Mouse (Mus musculus) hindbrain, embryonic 10.5 days (tissue): ENCODE results near the gene Rsad2. TPM values are rescaled to one million over a fixed set of nuclear protein-coding genes. Genes with fewer than 3 reads are reported as not detected.

Source experiments
- DNase-seq: peaks from one replicate; pipeline ENCODE4 v3.0.0-alpha.2; 2017; ENCODE audit warnings: low spot score
- H3K27ac ChIP-seq: fragments of 300-500 bp; sonication (generic); 2 replicates; pipeline ENCODE4 v1.5.1; 2016; ENCODE audit warnings: mild to moderate bottlenecking, moderate library complexity
- H3K27me3 ChIP-seq: fragments of 300-500 bp; sonication (generic); 2 replicates; pipeline ENCODE4 v1.6.1; 2016; ENCODE audit warnings: mild to moderate bottlenecking; ENCODE audit not compliant: poor library complexity, insufficient read depth, severe bottlenecking
- H3K36me3 ChIP-seq: fragments of 300-500 bp; sonication (generic); 2 replicates; pipeline ENCODE4 v1.6.1; 2016; ENCODE audit warnings: mild to moderate bottlenecking, moderate library complexity
- H3K4me1 ChIP-seq: fragments of 300-500 bp; sonication (generic); replicated peaks from 2 replicates; pipeline ENCODE4 v1.6.1; 2016; ENCODE audit warnings: mild to moderate bottlenecking
- H3K4me3 ChIP-seq: fragments of 300-500 bp; sonication (generic); 2 replicates; pipeline ENCODE4 v1.5.1; 2016; ENCODE audit warnings: mild to moderate bottlenecking, moderate library complexity
- H3K9me3 ChIP-seq: fragments of 300-500 bp; sonication (generic); 2 replicates; pipeline ENCODE4 v1.6.1; 2016; ENCODE audit warnings: mild to moderate bottlenecking, moderate library complexity
- WGBS: fragments of 180-500 bp; shearing (Covaris S2); methylation state at CpG from one replicate; pipeline ENCODE4 v1.1.7; 2016; 5-methylcytosine and 5-hydroxymethylcytosine counted together
- polyA plus RNA-seq: library from polyadenylated mRNA; unstranded; fragments of >200 nt; fragmentation: Nextera tagmentation; extraction: Ambion mirVana; gene quantifications from 2 replicates; pipeline ENCODE4 v1.2.1, GENCODE M21; 2016

The Rsad2 gene
- polyA plus RNA-seq, 1 experiment from 2014 or later, result 0.30 TPM

- 89% methylated on average over 11 of the region's 11 CpGs for WGBS
- no peak overlapping the region for H3K27ac ChIP-seq
- peaks cover 19% of the 10 kb centered on the region for H3K4me1 ChIP-seq
- peaks cover 4% of the 10 kb centered on the region; the same call in 1 of the 2 replicates for H3K9me3 ChIP-seq
- no peak for DNase-seq
- H3K36me3 ChIP-seq, result peaks cover 67% of the 10 kb centered on the region
- H3K27me3 ChIP-seq, result no peaks in the 10 kb centered on the region
- H3K4me3 ChIP-seq, result no peak overlapping the region
Observed at GRCm38 (mm10) chr12:26404781-26405702, 51.2 kb downstream of the Rsad2 start.

DNA sequence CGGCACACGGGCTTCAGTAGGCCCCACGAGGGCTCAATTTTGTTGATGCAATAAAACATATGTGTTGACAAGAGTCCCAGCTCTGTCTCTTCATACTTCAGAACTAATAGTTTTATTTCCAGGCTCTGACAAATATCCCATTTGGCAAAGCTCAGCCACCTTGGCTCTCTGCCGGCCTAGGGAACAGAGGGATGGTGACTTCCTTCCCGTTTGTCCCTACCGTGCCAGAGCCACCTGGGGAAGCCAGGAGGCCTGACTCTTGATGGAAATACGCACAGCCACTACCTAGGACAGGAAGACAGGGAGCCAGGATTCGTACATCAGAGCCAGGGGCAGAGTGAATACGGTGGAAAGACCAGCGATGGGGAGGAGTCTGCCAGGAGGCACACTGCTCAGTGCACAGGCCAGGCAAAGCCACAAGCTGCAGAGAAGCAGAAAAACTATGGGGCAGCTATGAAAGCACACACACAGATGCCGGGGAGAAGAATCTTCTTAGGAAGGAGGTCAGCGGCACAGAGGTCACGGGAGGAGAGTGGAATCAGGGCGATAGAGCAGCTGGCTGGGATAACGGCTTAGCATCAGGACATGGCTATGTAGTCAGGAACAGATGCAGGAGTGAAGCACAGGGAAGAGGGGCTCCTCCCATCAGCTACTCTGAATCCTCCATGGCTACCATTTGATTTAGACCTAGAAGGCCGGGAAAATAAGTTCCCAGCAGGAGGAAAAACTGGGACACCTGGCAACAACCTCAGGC lies 52.7 kb downstream of the Rsad2 start:
- 88% methylated on average over 16 of the region's 16 CpGs for whole genome bisulfite sequencing
- Histone ChIP-seq H3K4me3 (no peak overlapping the region), H3K4me1 (peaks cover 13% of the 10 kb centered on the region), H3K36me3 (peaks cover 57% of the 10 kb centered on the region), H3K9me3 (peaks cover 4% of the 10 kb centered on the region; the same call in 1 of the 2 replicates), H3K27ac (no peak overlapping the region), H3K27me3 (no peaks in the 10 kb centered on the region)
- DNase-seq, result no peak

DNA sequence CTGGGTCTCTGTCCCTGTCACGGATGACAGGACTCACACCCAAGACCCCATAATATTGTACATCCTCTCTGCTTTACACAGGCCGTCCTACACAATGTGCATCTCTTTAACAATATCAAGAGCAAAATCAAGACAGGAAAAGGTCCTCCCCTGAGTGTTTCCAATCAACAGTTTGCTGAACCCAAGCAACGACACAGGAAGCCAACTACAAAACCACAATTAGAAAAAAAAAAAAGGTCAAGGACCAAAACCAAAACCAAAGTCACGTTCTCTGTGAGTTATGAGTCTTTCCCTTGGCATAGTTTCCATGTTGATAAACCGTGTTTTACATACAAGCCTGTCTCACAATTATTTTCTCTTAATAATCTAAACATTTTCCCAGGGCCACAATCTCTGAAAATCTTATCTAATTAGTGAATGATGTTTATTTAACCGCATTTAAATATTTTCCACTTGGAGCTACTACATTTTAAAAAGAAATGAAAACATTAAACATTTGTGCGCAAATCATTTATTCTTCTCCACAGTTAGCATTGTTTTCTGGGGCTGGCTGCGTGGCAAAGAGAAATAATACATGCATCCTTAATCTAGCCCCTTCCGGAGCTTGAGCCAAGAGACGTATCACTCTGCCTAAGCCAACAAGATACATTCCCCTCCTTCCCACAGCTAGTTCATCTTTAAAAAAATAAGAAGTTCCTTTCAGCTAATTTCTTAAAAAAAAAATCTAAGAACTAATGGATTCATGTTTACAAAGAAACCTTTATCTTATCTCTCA lies 54.4 kb downstream of the Rsad2 start:
- no peak overlapping the region for H3K27ac ChIP-seq
- WGBS, result 87% methylated on average over 10 of the region's 10 CpGs
- H3K4me3 ChIP-seq, result no peak overlapping the region
- H3K36me3 ChIP-seq, result peaks cover 44% of the 10 kb centered on the region
- H3K27me3 ChIP-seq, result no peaks in the 10 kb centered on the region
- peaks cover 4% of the 10 kb centered on the region; the same call in 1 of the 2 replicates for H3K9me3 ChIP-seq
- peaks cover 13% of the 10 kb centered on the region; the same call in 1 of the 2 replicates for H3K4me1 ChIP-seq
- no peak for DNase-seq

DNA sequence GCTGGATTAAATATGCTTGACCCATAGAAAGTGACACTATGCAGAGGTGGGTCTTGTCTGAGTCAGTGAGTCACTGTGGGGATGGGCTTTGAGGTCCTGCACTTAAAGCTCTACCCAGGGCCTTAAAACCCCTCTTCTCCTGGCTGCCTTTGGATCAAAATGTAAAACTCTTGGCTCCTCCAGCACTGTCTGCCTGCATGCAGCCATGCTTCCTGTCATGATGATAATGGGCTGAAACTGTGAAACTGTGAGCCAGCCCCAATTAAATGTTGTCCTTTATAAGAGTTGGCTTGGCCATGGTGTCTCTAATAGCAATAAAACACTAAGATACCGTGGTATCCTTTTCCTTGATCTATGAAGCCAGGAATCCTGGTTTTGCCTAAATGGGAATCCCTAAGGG lies 55.0 kb downstream of the Rsad2 start:
- H3K4me1 ChIP-seq, result peaks cover 13% of the 10 kb centered on the region; the same call in 1 of the 2 replicates
- no peak for DNase-seq
- peaks cover 47% of the 10 kb centered on the region for H3K36me3 ChIP-seq
- peaks cover 4% of the 10 kb centered on the region; the same call in 1 of the 2 replicates for H3K9me3 ChIP-seq
- no peak overlapping the region for H3K27ac ChIP-seq
- 93% methylated on average over 1 of the region's 1 CpGs for WGBS
- H3K27me3 ChIP-seq, result no peaks in the 10 kb centered on the region
- H3K4me3 ChIP-seq, result no peak overlapping the region

DNA sequence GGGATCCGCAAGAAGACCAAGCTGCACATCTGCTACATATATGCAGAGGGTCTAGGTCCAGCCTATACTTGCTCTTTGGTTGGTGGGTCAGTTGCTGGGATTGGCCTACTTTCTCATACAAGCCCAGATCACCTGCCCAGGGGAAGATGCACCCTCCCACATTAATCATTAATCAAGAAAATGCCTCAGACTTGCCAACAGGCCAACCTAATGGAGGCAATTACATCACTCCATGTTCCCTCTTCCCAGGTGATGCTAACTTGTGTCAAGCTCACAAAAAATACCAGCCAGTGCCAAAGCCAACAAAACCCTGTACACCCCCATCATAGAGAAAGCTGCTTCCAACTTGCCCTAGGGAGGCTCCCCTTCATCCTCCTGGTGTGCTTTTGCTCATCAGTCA lies 55.5 kb downstream of the Rsad2 start:
- H3K27ac ChIP-seq, result no peak overlapping the region
- H3K4me1 ChIP-seq, result peaks cover 14% of the 10 kb centered on the region; the same call in 1 of the 2 replicates
- 96% methylated on average over 1 of the region's 1 CpGs for WGBS
- no peak for DNase-seq
- H3K27me3 ChIP-seq, result no peaks in the 10 kb centered on the region
- no peak overlapping the region for H3K4me3 ChIP-seq
- H3K9me3 ChIP-seq, result peaks cover 4% of the 10 kb centered on the region; the same call in 1 of the 2 replicates
- H3K36me3 ChIP-seq, result peaks cover 47% of the 10 kb centered on the region

- Histone ChIP-seq H3K9me3 (peaks cover 4% of the 10 kb centered on the region; the same call in 1 of the 2 replicates), H3K27ac (no peak overlapping the region), H3K4me1 (peaks cover 20% of the 10 kb centered on the region), H3K27me3 (no peaks in the 10 kb centered on the region), H3K4me3 (no peak overlapping the region), H3K36me3 (peaks cover 33% of the 10 kb centered on the region)
- WGBS, result 85% methylated on average over 6 of the region's 6 CpGs
- DNase-seq, result no peak
Observed at GRCm38 (mm10) chr12:26399391-26399790, 56.9 kb downstream of the Rsad2 start.

DNA sequence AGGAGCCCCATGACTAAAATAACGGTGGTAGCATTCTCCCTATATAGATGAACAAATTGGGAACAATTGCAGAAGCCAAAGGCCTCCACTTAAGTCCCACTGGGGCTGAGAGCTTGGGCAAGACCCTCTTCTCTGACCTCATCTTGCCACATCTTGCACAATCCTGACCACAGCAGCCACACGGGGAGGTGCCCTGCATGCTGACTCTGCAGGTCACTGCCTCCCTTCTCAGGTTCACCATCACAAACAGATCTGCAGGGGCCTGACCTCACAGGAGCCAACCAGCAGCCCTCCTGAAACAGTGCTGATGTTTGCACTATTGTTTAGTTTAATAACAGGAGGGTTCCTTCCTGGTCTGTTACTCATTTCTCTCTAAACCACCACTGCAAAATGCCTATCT lies 57.7 kb downstream of the Rsad2 start:
- Histone ChIP-seq H3K27me3 (no peaks in the 10 kb centered on the region), H3K27ac (no peak overlapping the region), H3K9me3 (peaks cover 4% of the 10 kb centered on the region; the same call in 1 of the 2 replicates), H3K4me3 (no peak overlapping the region), H3K36me3 (peaks cover 26% of the 10 kb centered on the region), H3K4me1 (peaks cover 23% of the 10 kb centered on the region)
- WGBS, result 63% methylated on average over 2 of the region's 2 CpGs
- DNase-seq, result peak; percentile 14

GRCm38 (mm10) chr12:26394485-26395470 lies 61.5 kb downstream of the Rsad2 start:
- 78% methylated on average over 13 of the region's 13 CpGs for WGBS
- H3K4me3 ChIP-seq, result no peak overlapping the region
- H3K36me3 ChIP-seq, result peaks cover 16% of the 10 kb centered on the region
- peak; percentile 20 for DNase-seq
- H3K27ac ChIP-seq, result 0 out of 2 replicates have a peak overlapping the region, but pooled peaks have one; percentile 46
- no peaks in the 10 kb centered on the region for H3K27me3 ChIP-seq
- H3K4me1 ChIP-seq, result peaks cover 20% of the 10 kb centered on the region
- no peaks in the 10 kb centered on the region for H3K9me3 ChIP-seq

GRCm38 (mm10) chr12:26393291-26393690 lies 63.0 kb downstream of the Rsad2 start:
- DNase-seq, result no peak
- Histone ChIP-seq H3K4me1 (peaks cover 20% of the 10 kb centered on the region), H3K9me3 (no peaks in the 10 kb centered on the region), H3K27ac (peak overlapping the region; percentile 35; the same call in 1 of the 2 replicates), H3K27me3 (no peaks in the 10 kb centered on the region), H3K36me3 (peaks cover 29% of the 10 kb centered on the region), H3K4me3 (no peak overlapping the region)
- WGBS, result 91% methylated on average over 5 of the region's 5 CpGs
